Mouse (Mus musculus): ENCODE measurements around the gene Hcn2.

Gene Hcn2

GRCm38 (mm10) chr10:79774486-79775279 is 58.2 kb downstream of the Hcn2 start:
- no peak for DNase-seq (ENCODE audit: low spot score)

- no peak for DNase-seq (ENCODE audit: low spot score)
Measured at GRCm38 (mm10) chr10:79777103-79777531, 60.7 kb downstream of the Hcn2 start, which contains the start of gene Fstl3. Gene Fstl3, plus strand, starts transcription at chr10:79777272.

- no peak for DNase-seq (ENCODE audit: low spot score)
Measured at GRCm38 (mm10) chr10:79778006-79778405, 61.6 kb downstream of the Hcn2 start.

- no peak for DNase-seq (ENCODE audit: low spot score)
Measured at GRCm38 (mm10) chr10:79779193-79779592, 62.8 kb downstream of the Hcn2 start.

GRCm38 (mm10) chr10:79779784-79780663 is 63.6 kb downstream of the Hcn2 start:
- DNase-seq (ENCODE audit: low spot score): peak; percentile 96

DNA sequence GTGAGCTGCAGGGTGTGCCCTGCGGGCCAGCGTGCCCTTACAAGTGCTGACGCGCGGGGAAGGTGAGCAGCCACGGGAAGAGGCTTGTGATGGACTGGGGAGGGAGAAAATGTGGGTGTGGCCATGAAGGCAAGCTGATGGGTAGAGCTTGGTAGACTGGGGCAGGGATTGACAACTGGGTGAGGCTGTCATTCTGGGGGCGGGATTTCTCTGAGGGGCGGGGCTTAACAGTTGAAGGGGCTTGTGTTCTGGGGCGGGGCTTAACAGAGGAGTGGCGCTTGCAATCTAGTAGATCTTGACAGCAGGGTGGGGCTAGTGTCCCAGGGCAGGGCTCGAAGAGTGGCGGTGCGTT is 64.2 kb downstream of the Hcn2 start:
- no peak for DNase-seq (ENCODE audit: low spot score)

GRCm38 (mm10) chr10:79781139-79781538 is 64.7 kb downstream of the Hcn2 start:
- no peak for DNase-seq (ENCODE audit: low spot score)

GRCm38 (mm10) chr10:79781956-79782355 is 65.5 kb downstream of the Hcn2 start:
- DNase-seq (ENCODE audit: low spot score): no peak

- no peak for DNase-seq (ENCODE audit: low spot score)
Measured at GRCm38 (mm10) chr10:79783050-79783449, 66.6 kb downstream of the Hcn2 start.

DNA sequence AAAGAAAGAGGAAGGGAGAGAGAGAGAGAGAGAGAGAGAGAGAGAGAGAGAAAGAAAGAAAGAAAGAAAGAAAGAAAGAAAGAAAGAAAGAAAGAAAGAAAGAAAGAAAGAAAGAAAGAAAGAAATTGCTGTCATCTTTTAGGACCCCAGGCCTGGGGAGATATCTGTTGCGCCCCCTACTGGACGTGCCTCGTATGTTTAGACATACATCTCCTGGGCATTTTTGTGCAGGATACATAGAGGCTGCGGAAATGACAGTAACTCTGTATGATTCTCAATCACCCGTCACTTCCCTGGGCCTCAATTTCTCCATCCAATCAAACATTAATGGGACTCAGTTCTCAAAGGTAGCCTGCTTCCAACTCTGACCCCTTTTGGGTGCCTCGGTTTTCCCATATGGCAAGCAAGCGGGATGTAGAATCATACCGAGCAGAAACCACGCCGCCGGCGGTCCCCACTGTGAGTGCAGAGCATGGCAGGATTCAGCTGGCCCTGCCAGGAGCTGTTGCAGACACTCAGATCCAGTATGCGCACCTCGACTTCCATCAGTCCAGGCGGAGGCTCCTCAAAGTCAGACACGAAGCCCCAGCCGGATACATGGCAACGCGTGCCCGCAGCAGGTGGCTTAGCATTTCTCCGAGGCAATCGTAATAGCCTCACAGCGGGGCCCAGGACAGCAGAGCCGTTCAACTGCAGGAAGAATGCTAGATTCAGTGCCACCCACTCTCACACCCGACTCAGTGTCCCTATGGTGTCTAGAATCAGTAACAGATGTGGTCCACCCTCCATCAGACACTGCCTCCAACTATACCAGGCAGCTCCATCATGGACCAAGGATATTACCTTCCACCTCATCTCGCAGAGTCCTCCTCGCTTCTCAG is 67.7 kb downstream of the Hcn2 start:
- no peak for DNase-seq (ENCODE audit: low spot score)

All from left cerebral cortex, adult 11 months (tissue).